Mouse (Mus musculus) embryonic facial prominence, embryonic 11.5 days (tissue): ENCODE measurements around the gene Prkaa1. TPM values are rescaled to one million over a fixed set of nuclear protein-coding genes. Genes with fewer than 3 reads are reported as not detected.

Experiments used
- ATAC-seq: fragments of 200-750 bp; cut with Nextera tagmentation; replicated peaks from 2 replicates; pipeline ENCODE4 v1.8.0; 2017; ENCODE audit warnings: low read depth; ENCODE audit not compliant: insufficient number of reproducible peaks, low FRiP score, low TSS enrichment
- DNase-seq: peaks from one replicate; pipeline ENCODE4 v3.0.0-alpha.2; 2015; ENCODE audit warnings: low spot score
- H3K27ac ChIP-seq: fragments of 300-500 bp; sonication (generic); replicated peaks from 2 replicates; pipeline ENCODE4 v1.5.1; 2014; ENCODE audit warnings: mild to moderate bottlenecking, low read depth, low read length, control low read depth
- H3K27me3 ChIP-seq: fragments of 300-500 bp; sonication (generic); 2 replicates; pipeline ENCODE4 v1.6.1; 2014; ENCODE audit warnings: mild to moderate bottlenecking, low read length, moderate library complexity, mixed read lengths; ENCODE audit not compliant: control insufficient read depth, insufficient read depth
- H3K36me3 ChIP-seq: fragments of 300-500 bp; sonication (generic); replicated peaks from 2 replicates; pipeline ENCODE4 v1.6.1; 2014; ENCODE audit warnings: low read depth, mild to moderate bottlenecking, low read length, moderate library complexity, mixed read lengths; ENCODE audit not compliant: control insufficient read depth, insufficient read depth
- H3K4me1 ChIP-seq: fragments of 300-500 bp; sonication (generic); 2 replicates; pipeline ENCODE4 v1.6.1; 2014; ENCODE audit warnings: low read length, mixed read lengths; ENCODE audit not compliant: control insufficient read depth, insufficient read depth
- H3K4me2 ChIP-seq: fragments of 300-500 bp; sonication (generic); 2 replicates; pipeline ENCODE4 v1.6.1; 2014; ENCODE audit warnings: low read depth, mild to moderate bottlenecking, control low read depth, low read length, moderate library complexity
- H3K4me3 ChIP-seq: fragments of 300-500 bp; sonication (generic); 2 replicates; pipeline ENCODE4 v1.5.1; 2014; ENCODE audit warnings: low read depth, low read length, control low read depth
- H3K9ac ChIP-seq: fragments of 300-500 bp; sonication (generic); replicated peaks from 2 replicates; pipeline ENCODE4 v1.6.1; 2014; ENCODE audit warnings: mild to moderate bottlenecking, control low read depth, low read length
- H3K9me3 ChIP-seq: fragments of 300-500 bp; sonication (generic); replicated peaks from 2 replicates; pipeline ENCODE4 v1.6.1; 2016; ENCODE audit warnings: mild to moderate bottlenecking, low read length, inconsistent platforms, mixed read lengths; ENCODE audit not compliant: control insufficient read depth
- WGBS: fragments of 180-500 bp; shearing (Covaris S2); extraction: QIAGEN DNeasy Blood & Tissue Kit; methylation state at CpG from one replicate; pipeline ENCODE4 v1.1.7; 2014; 5-methylcytosine and 5-hydroxymethylcytosine counted together
- polyA plus RNA-seq: library from polyadenylated mRNA; unstranded; fragments of >200 nt; fragmentation: Nextera tagmentation; extraction: Ambion mirVana; gene quantifications from 2 replicates; pipeline ENCODE4 v1.2.1, GENCODE M21; 2014

The Prkaa1 gene
- polyA plus RNA-seq, 1 experiment from 2014 or later, result 21.9 TPM

GRCm38 (mm10) chr15:5158827-5159226 lies 15.2 kb downstream of the Prkaa1 start:
- Histone ChIP-seq H3K9ac (no peak overlapping the region), H3K27ac (no peak overlapping the region), H3K9me3 (no peaks in the 10 kb centered on the region), H3K27me3 (no peaks in the 10 kb centered on the region), H3K36me3 (no peaks in the 10 kb centered on the region; the same call in 1 of the 2 replicates), H3K4me2 (no peak overlapping the region), H3K4me3 (no peak overlapping the region), H3K4me1 (no peaks in the 10 kb centered on the region)
- 79% methylated on average over 6 of the region's 6 CpGs for WGBS
- ATAC-seq (no peak), DNase-seq (no peak)

DNA sequence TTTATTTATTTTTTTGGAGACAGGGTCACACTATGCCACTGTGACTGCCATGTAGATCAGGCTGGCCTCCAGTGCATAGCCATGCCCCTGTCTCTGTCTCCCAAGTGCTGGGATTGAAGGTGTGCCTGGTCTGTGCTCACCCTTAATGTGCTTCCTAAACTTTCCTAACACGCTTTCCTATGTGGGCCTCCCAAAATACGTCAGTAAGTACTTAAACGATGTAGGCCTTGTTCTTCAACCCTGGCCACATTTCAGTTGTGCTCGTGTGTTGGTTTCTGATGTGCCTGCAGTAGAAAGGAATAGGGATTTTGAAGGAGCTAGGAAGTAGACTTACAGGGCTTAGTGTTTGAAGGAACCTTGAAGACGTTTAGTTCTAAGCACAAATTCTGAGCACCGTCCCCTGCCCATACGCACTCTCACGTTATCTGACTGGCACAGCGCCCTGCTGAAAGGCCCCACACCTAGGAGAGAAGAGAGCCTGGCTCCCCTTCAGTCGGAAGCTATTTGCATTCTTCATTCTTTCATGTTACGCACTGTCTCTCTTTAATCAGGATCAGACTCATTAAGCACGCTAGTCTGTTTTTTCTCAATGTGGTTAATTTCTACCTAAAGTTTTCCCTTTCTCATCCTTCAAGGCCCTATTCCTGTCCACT lies 21.6 kb downstream of the Prkaa1 start:
- no peaks in the 10 kb centered on the region for H3K9me3 ChIP-seq

DNA sequence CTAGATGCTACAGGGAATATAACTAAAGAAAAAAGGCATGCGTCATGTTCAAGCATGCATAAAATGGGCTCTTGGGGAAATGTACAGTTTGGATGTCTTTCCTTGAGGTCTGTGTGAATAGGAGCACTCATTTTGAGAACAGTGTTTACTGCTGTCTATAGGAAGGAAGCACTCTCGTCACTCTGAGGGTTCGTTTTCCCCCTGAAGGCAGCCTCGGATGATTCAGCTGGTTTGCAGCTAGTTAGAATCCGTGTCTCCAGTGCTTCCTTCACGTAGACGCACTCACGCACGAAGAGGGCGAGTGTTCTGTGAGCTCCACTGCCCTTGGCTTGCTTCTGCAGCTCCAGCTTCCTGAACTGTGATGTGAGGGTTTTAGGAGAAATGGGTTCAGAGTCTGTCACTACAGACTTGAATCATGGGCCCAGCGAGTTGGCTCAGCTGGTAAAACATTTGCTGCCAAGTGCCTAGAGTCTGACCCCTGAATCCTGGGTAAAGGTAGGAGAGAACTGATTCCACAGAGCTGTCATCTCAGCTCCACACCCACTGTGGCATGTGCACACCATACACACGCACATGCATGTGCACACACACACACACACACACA lies 29.7 kb downstream of the Prkaa1 start:
- DNase-seq, result no peak
- no peaks in the 10 kb centered on the region for H3K27me3 ChIP-seq
- ATAC-seq, result no peak
- no peak overlapping the region for H3K4me2 ChIP-seq
- H3K36me3 ChIP-seq, result no peaks in the 10 kb centered on the region; the same call in 1 of the 2 replicates
- H3K4me3 ChIP-seq, result no peak overlapping the region
- H3K4me1 ChIP-seq, result no peaks in the 10 kb centered on the region
- no peak overlapping the region for H3K27ac ChIP-seq
- H3K9ac ChIP-seq, result no peak overlapping the region
- 87% methylated on average over 12 of the region's 12 CpGs for WGBS
- H3K9me3 ChIP-seq, result no peaks in the 10 kb centered on the region

More for the DNA sequence above, 21.6 kb downstream of the Prkaa1 start:
- Histone ChIP-seq H3K4me2 (no peak overlapping the region), H3K4me3 (no peak overlapping the region), H3K27me3 (no peaks in the 10 kb centered on the region), H3K9ac (no peak overlapping the region), H3K36me3 (no peaks in the 10 kb centered on the region; the same call in 1 of the 2 replicates), H3K4me1 (no peaks in the 10 kb centered on the region), H3K27ac (no peak overlapping the region)
- WGBS, result 87% methylated on average over 12 of the region's 12 CpGs
- ATAC-seq, result no peak
- DNase-seq, result no peak

DNA sequence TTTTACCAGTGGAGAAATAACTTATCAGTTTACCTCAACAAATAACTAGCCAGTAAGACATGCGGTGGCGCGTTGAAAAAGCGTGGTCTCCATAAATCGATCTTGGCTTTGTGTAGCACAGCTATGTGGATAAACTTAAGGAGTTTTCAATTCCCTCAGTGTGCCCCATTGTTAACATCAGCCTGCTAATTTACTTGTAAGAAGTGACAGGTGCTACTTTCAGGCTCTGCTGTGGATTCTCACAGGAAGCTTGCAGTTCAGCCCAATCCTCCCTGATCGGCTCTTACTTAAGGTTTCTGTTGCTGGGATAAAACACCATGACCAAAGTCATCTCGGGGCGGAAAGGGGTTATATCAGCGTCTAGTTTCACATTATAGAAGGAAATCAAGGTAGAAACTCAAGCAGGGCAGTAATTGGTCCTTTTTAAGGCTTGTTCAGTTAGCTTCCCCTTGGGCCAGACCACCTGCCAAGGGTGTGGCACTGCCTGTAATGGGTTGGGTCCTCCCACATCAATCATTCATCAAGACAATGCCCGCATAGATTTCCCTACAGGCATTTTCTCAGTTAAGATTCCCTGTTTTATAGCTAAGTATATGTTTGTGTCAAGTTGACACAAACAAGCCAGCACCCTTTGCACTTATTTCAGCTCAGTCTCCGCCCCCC lies 41.1 kb downstream of the Prkaa1 start:
- Histone ChIP-seq H3K4me3 (peak overlapping the region; percentile 78), H3K27ac (no peak overlapping the region), H3K4me1 (no peaks in the 10 kb centered on the region), H3K36me3 (no peaks in the 10 kb centered on the region), H3K9me3 (no peaks in the 10 kb centered on the region), H3K27me3 (no peaks in the 10 kb centered on the region), H3K9ac (peak overlapping the region; percentile 79), H3K4me2 (peak overlapping the region; percentile 60)
- DNase-seq, result peak; percentile 34
- WGBS, result 51% methylated on average over 10 of the region's 11 CpGs
- ATAC-seq, result peak; percentile 27; the same call in 1 of the 2 replicates

- Histone ChIP-seq H3K36me3 (no peaks in the 10 kb centered on the region), H3K27me3 (no peaks in the 10 kb centered on the region), H3K4me3 (peak within 1 kb of the TSS; percentile 78), H3K9me3 (no peaks in the 10 kb centered on the region), H3K4me1 (no peaks in the 10 kb centered on the region), H3K4me2 (peak within 1 kb of the TSS; percentile 60), H3K27ac (peak within 1 kb of the TSS; percentile 63), H3K9ac (peak within 1 kb of the TSS; percentile 79)
- WGBS, result under 1% methylated on average over 55 of the region's 55 CpGs
- DNase-seq (peak; percentile 83), ATAC-seq (peak; percentile 85)
Measured at GRCm38 (mm10) chr15:5185366-5186292, 42.0 kb downstream of the Prkaa1 start, which contains the start of gene Ttc33. TSS of gene Ttc33 (plus strand) at chr15:5185525.

- peak overlapping the region; percentile 60 for H3K4me2 ChIP-seq
- H3K9ac ChIP-seq, result peak overlapping the region; percentile 79
- no peak overlapping the region for H3K27ac ChIP-seq
- 32% methylated on average over 10 of the region's 10 CpGs for WGBS
- peak overlapping the region; percentile 78 for H3K4me3 ChIP-seq
- H3K4me1 ChIP-seq, result no peaks in the 10 kb centered on the region
- no peaks in the 10 kb centered on the region for H3K36me3 ChIP-seq
- no peaks in the 10 kb centered on the region for H3K27me3 ChIP-seq
- no peak for DNase-seq
- no peaks in the 10 kb centered on the region for H3K9me3 ChIP-seq
- no peak for ATAC-seq
Measured at GRCm38 (mm10) chr15:5186293-5186675, 42.6 kb downstream of the Prkaa1 start.

GRCm38 (mm10) chr15:5187116-5187515 lies 43.5 kb downstream of the Prkaa1 start:
- no peak overlapping the region for H3K9ac ChIP-seq
- DNase-seq (no peak), ATAC-seq (no peak)
- H3K4me2 ChIP-seq, result no peak overlapping the region
- H3K36me3 ChIP-seq, result no peaks in the 10 kb centered on the region
- no peaks in the 10 kb centered on the region for H3K27me3 ChIP-seq
- H3K4me3 ChIP-seq, result no peak overlapping the region
- no peak overlapping the region for H3K27ac ChIP-seq
- H3K9me3 ChIP-seq, result no peaks in the 10 kb centered on the region
- no peaks in the 10 kb centered on the region for H3K4me1 ChIP-seq
- WGBS, result 55% methylated on average over 4 of the region's 4 CpGs
